Mouse (Mus musculus): ENCODE results near the gene Insl6. TPM values are rescaled to one million over a fixed set of nuclear protein-coding genes. Genes with fewer than 3 reads are reported as not detected.

Insl6 gene
- total and polyA plus RNA-seq, 2 experiments from 2014 or later = 0.48 to 2.0 TPM

GRCm38 (mm10) chr19:29287863-29288262 lies 37.3 kb downstream of the Insl6 start:
- WGBS = 74% methylated on average over 8 of the region's 8 CpGs
- DNase-seq (no peak), ATAC-seq (no peak)
- Histone ChIP-seq H3K4me3 (ENCODE audit: low read depth, low read length) (no peak overlapping the region), H3K36me3 (ENCODE audit: insufficient read depth) (peaks cover 39% of the 10 kb centered on the region), H3K27ac (ENCODE audit: low read depth, low read length) (no peak overlapping the region), H3K4me2 (ENCODE audit: low read depth) (no peak overlapping the region), H3K27me3 (ENCODE audit: insufficient read depth, low read length) (no peaks in the 10 kb centered on the region), H3K4me1 (ENCODE audit: insufficient read depth) (no peaks in the 10 kb centered on the region), H3K9me3 (ENCODE audit: low read length) (no peaks in the 10 kb centered on the region), H3K9ac (no peak overlapping the region)
- peak; percentile 31; the same call in 1 of the 2 replicates for TF ChIP-seq CTCF (IDR thresholded peaks at IDR 0.05; ENCODE audit: low read depth)

GRCm38 (mm10) chr19:29285451-29285869 lies 39.7 kb downstream of the Insl6 start:
- H3K9me3 ChIP-seq (ENCODE audit: low read length) = no peaks in the 10 kb centered on the region
- DNase-seq (peak; percentile 26), ATAC-seq (peak; percentile 29)
- no peak for TF ChIP-seq CTCF (IDR thresholded peaks at IDR 0.05; ENCODE audit: low read depth)
- H3K27me3 ChIP-seq (ENCODE audit: insufficient read depth, low read length) = no peaks in the 10 kb centered on the region
- WGBS = 10% methylated on average over 7 of the region's 7 CpGs
- H3K27ac ChIP-seq (ENCODE audit: low read depth, low read length) = 0 out of 2 replicates have a peak overlapping the region, but pooled peaks have one; percentile 45
- no peak overlapping the region for H3K4me3 ChIP-seq (ENCODE audit: low read depth, low read length)
- H3K4me2 ChIP-seq (ENCODE audit: low read depth) = no peak overlapping the region
- H3K36me3 ChIP-seq (ENCODE audit: insufficient read depth) = peaks cover 18% of the 10 kb centered on the region
- no peaks in the 10 kb centered on the region for H3K4me1 ChIP-seq (ENCODE audit: insufficient read depth)
- no peak overlapping the region for H3K9ac ChIP-seq

GRCm38 (mm10) chr19:29278944-29279587 lies 46.1 kb downstream of the Insl6 start:
- DNase-seq (no peak), ATAC-seq (no peak)
- H3K9ac ChIP-seq = no peak overlapping the region
- H3K9me3 ChIP-seq (ENCODE audit: low read length) = no peaks in the 10 kb centered on the region
- no peaks in the 10 kb centered on the region for H3K27me3 ChIP-seq (ENCODE audit: insufficient read depth, low read length)
- H3K4me3 ChIP-seq (ENCODE audit: low read depth, low read length) = no peak overlapping the region
- H3K4me1 ChIP-seq (ENCODE audit: insufficient read depth) = no peaks in the 10 kb centered on the region
- no peak for TF ChIP-seq CTCF (IDR thresholded peaks at IDR 0.05; ENCODE audit: low read depth)
- 82% methylated on average over 6 of the region's 6 CpGs for WGBS
- no peak overlapping the region for H3K27ac ChIP-seq (ENCODE audit: low read depth, low read length)
- H3K36me3 ChIP-seq (ENCODE audit: insufficient read depth) = peaks cover 27% of the 10 kb centered on the region
- H3K4me2 ChIP-seq (ENCODE audit: low read depth) = no peak overlapping the region

GRCm38 (mm10) chr19:29276414-29276813 lies 48.7 kb downstream of the Insl6 start:
- WGBS = 96% methylated on average over 4 of the region's 4 CpGs
- no peak for DNase-seq
- Histone ChIP-seq H3K9me3 (ENCODE audit: low read length) (no peaks in the 10 kb centered on the region), H3K4me2 (ENCODE audit: low read depth) (no peak overlapping the region), H3K4me3 (ENCODE audit: low read depth, low read length) (no peak overlapping the region), H3K4me1 (ENCODE audit: insufficient read depth) (no peaks in the 10 kb centered on the region), H3K36me3 (ENCODE audit: insufficient read depth) (peaks cover 27% of the 10 kb centered on the region), H3K27me3 (ENCODE audit: insufficient read depth, low read length) (no peaks in the 10 kb centered on the region), H3K27ac (ENCODE audit: low read depth, low read length) (no peak overlapping the region), H3K9ac (no peak overlapping the region)
- no peak for TF ChIP-seq CTCF (IDR thresholded peaks at IDR 0.05; ENCODE audit: low read depth)
- no peak for ATAC-seq

GRCm38 (mm10) chr19:29272011-29272809 lies 52.9 kb downstream of the Insl6 start:
- H3K4me3 ChIP-seq (ENCODE audit: low read depth, low read length) = no peak overlapping the region
- no peaks in the 10 kb centered on the region for H3K27me3 ChIP-seq (ENCODE audit: insufficient read depth, low read length)
- H3K9me3 ChIP-seq (ENCODE audit: low read length) = no peaks in the 10 kb centered on the region
- no peak overlapping the region for H3K4me2 ChIP-seq (ENCODE audit: low read depth)
- H3K4me1 ChIP-seq (ENCODE audit: insufficient read depth) = no peaks in the 10 kb centered on the region
- no peak overlapping the region for H3K9ac ChIP-seq
- peaks cover 11% of the 10 kb centered on the region for H3K36me3 ChIP-seq (ENCODE audit: insufficient read depth)
- DNase-seq (no peak), ATAC-seq (no peak)
- 96% methylated on average over 3 of the region's 3 CpGs for WGBS
- no peak overlapping the region for H3K27ac ChIP-seq (ENCODE audit: low read depth, low read length)
- TF ChIP-seq CTCF (IDR thresholded peaks at IDR 0.05; ENCODE audit: low read depth) = no peak

Other genes with a start within 250 kb of the Insl6 start
- 22.3 and 24.0 TPM in 2 replicates for gene Rcl1, start 224.0 kb downstream of the Insl6 start, total RNA-seq (2014; rRNA removed)
- gene Rcl1, start 224.0 kb downstream of the Insl6 start, polyA plus RNA-seq (2015; fragmentation: Nextera tagmentation; extraction: Ambion mirVana) = 29.6 and 31.8 TPM in 2 replicates
- gene Jak2, start 73.5 kb downstream of the Insl6 start, total RNA-seq (2014; rRNA removed) = 52.5 and 54.2 TPM in 2 replicates
- 12.4 and 13.2 TPM in 2 replicates for gene Jak2, start 73.5 kb downstream of the Insl6 start, polyA plus RNA-seq (2015; fragmentation: Nextera tagmentation; extraction: Ambion mirVana)
- 7.2 and 14.3 TPM in 2 replicates for gene Rln1, start 9.3 kb upstream of the Insl6 start, total RNA-seq (2014; rRNA removed)
- gene Rln1, start 9.3 kb upstream of the Insl6 start, polyA plus RNA-seq (2015; fragmentation: Nextera tagmentation; extraction: Ambion mirVana) = 7.1 and 9.1 TPM in 2 replicates
- gene Plgrkt, start 42.0 kb upstream of the Insl6 start, total RNA-seq (2014; rRNA removed) = 45.5 and 57.6 TPM in 2 replicates
- 85.6 and 105 TPM in 2 replicates for gene Plgrkt, start 42.0 kb upstream of the Insl6 start, polyA plus RNA-seq (2015; fragmentation: Nextera tagmentation; extraction: Ambion mirVana)
- 1.2 and 2.0 TPM in 2 replicates for gene Cd274, start 42.1 kb upstream of the Insl6 start, total RNA-seq (2014; rRNA removed)
- 0.42 and 0.79 TPM in 2 replicates for gene Cd274, start 42.1 kb upstream of the Insl6 start, polyA plus RNA-seq (2015; fragmentation: Nextera tagmentation; extraction: Ambion mirVana)
- 0.15 and 0.19 TPM in 2 replicates for gene Pdcd1lg2, start 85.6 kb upstream of the Insl6 start, total RNA-seq (2014; rRNA removed)
- gene Pdcd1lg2, start 85.6 kb upstream of the Insl6 start, polyA plus RNA-seq (2015; fragmentation: Nextera tagmentation; extraction: Ambion mirVana) = not detected in 2 replicates
- gene Ric1, start 196.9 kb upstream of the Insl6 start, total RNA-seq (2014; rRNA removed) = 35.0 and 38.0 TPM in 2 replicates
- gene Ric1, start 196.9 kb upstream of the Insl6 start, polyA plus RNA-seq (2015; fragmentation: Nextera tagmentation; extraction: Ambion mirVana) = 7.9 and 10.4 TPM in 2 replicates

Measured in forebrain, postnatal 0 days (tissue).